Mouse (Mus musculus): ENCODE results near the gene Cd300lg.

DNA sequence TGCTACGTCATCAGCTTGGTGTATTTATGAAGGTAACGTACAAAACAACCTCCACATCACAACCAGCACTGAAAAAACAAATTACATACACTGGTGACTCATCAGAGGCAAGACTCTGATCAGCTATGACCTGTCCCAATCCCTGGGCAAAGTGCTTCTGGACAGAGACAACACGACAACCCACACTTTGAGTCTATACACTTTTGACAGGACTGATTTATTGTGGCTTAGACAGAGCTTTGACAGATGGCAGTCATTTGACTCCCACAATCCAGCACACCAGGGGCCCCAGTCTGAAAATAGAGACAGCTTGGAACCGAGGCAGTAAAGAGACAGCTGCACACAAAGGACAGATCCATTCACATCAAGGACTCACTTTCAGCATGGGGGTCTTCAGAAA is 41.8 kb upstream of the Cd300lg start:
- TF ChIP-seq MAFK (IDR thresholded peaks at IDR 0.05; ENCODE audit: insufficient read depth, low read depth, low read length) = no peak
- TF ChIP-seq ZC3H11A (IDR thresholded peaks at IDR 0.05; ENCODE audit: borderline replicate concordance, low read depth, low read length) = no peak
- TF ChIP-seq ZNF384 (IDR thresholded peaks at IDR 0.05; ENCODE audit: low read depth, low read length) = no peak
- no peak for TF ChIP-seq HCFC1 (IDR thresholded peaks at IDR 0.05; ENCODE audit: borderline replicate concordance, insufficient read depth, low read length)
